Mouse (Mus musculus): ENCODE results near the gene Papln. TPM values are rescaled to one million over a fixed set of nuclear protein-coding genes. Genes with fewer than 3 reads are reported as not detected.

Gene Papln
- total and polyA plus RNA-seq, 3 experiments, result 0.04 to 0.07 TPM; not detected in 1

GRCm38 (mm10) chr12:83789781-83790140, 26.3 kb downstream of the Papln start:
- H3K27me3 ChIP-seq (ENCODE audit: control insufficient read depth in 1 of 2, insufficient read depth in 2 of 2, low read length in 2 of 2), result no peaks in the 10 kb centered on the region
- no peaks in the 10 kb centered on the region; a peak in 1 of 4 replicates for H3K36me3 ChIP-seq (ENCODE audit: control insufficient read depth in 1 of 2, insufficient read depth in 2 of 2, low read length in 2 of 2)
- no peaks in the 10 kb centered on the region for H3K9me3 ChIP-seq (replicated peaks; ENCODE audit: insufficient read depth, low read length)
- H3K9ac ChIP-seq (ENCODE audit: control insufficient read depth, low read depth, low read length, poor library complexity, severe bottlenecking), result no peak overlapping the region
- no peaks in the 10 kb centered on the region for H3K4me1 ChIP-seq (ENCODE audit: control insufficient read depth in 1 of 2, insufficient read depth in 2 of 2, low read length in 2 of 2)
- H3K4me3 ChIP-seq (ENCODE audit: control insufficient read depth in 1 of 2, insufficient read depth in 1 of 2, low read depth in 2 of 2, low read length in 2 of 2), result no peak overlapping the region
- H3K79me2 ChIP-seq (ENCODE audit: control insufficient read depth, insufficient read depth, low read length, poor library complexity), result no peaks in the 10 kb centered on the region
- TF ChIP-seq TBP (IDR thresholded peaks at IDR 0.05; ENCODE audit: low read depth, low read length) (no peak), CTCF (IDR thresholded peaks at IDR 0.05 in 2 of 3, conservative IDR thresholded peaks at IDR 0.05 in 1 of 3; ENCODE audit: control insufficient read depth in 1 of 3, insufficient read depth in 1 of 3, low read depth in 2 of 3, low read length in 3 of 3, poor library complexity in 1 of 3, severe bottlenecking in 1 of 3) (no peak), MEF2A (IDR thresholded peaks at IDR 0.05; ENCODE audit: extremely low read depth, insufficient replicate concordance, low read depth, low read length, poor library complexity, severe bottlenecking) (no peak), MAX (IDR thresholded peaks at IDR 0.05; ENCODE audit: low read length) (no peak), MYB (IDR thresholded peaks at IDR 0.05; ENCODE audit: low read depth, low read length) (no peak), GABPA (IDR thresholded peaks at IDR 0.05; ENCODE audit: low read depth, low read length) (no peak), USF1 (IDR thresholded peaks at IDR 0.05; ENCODE audit: low read depth, low read length) (no peak), ZNF384 (IDR thresholded peaks at IDR 0.05; ENCODE audit: low read depth, low read length) (no peak), POLR2AphosphoS2 (IDR thresholded peaks at IDR 0.05; ENCODE audit: low read length) (no peak), UBTF (IDR thresholded peaks at IDR 0.05; ENCODE audit: borderline replicate concordance, insufficient read depth, low read depth, low read length) (no peak), MXI1 (IDR thresholded peaks at IDR 0.05; ENCODE audit: low read depth, low read length) (no peak)
- DNase-seq (ENCODE audit: low read depth, low spot score), result no peak
- H3K27ac ChIP-seq (ENCODE audit: control insufficient read depth, low read depth, low read length), result no peak overlapping the region

GRCm38 (mm10) chr12:83790749-83791148, 27.3 kb downstream of the Papln start:
- Histone ChIP-seq H3K4me3 (ENCODE audit: control insufficient read depth in 1 of 2, insufficient read depth in 1 of 2, low read depth in 2 of 2, low read length in 2 of 2) (no peak overlapping the region), H3K79me2 (ENCODE audit: control insufficient read depth, insufficient read depth, low read length, poor library complexity) (no peaks in the 10 kb centered on the region), H3K27ac (ENCODE audit: control insufficient read depth, low read depth, low read length) (no peak overlapping the region), H3K4me1 (ENCODE audit: control insufficient read depth in 1 of 2, insufficient read depth in 2 of 2, low read length in 2 of 2) (no peaks in the 10 kb centered on the region), H3K36me3 (ENCODE audit: control insufficient read depth in 1 of 2, insufficient read depth in 2 of 2, low read length in 2 of 2) (no peaks in the 10 kb centered on the region; a peak in 1 of 4 replicates), H3K9me3 (replicated peaks; ENCODE audit: insufficient read depth, low read length) (no peaks in the 10 kb centered on the region), H3K9ac (ENCODE audit: control insufficient read depth, low read depth, low read length, poor library complexity, severe bottlenecking) (no peak overlapping the region), H3K27me3 (ENCODE audit: control insufficient read depth in 1 of 2, insufficient read depth in 2 of 2, low read length in 2 of 2) (no peaks in the 10 kb centered on the region)
- DNase-seq (ENCODE audit: low read depth, low spot score), result no peak
- no peak for TF ChIP-seq RCOR1 (IDR thresholded peaks at IDR 0.05; ENCODE audit: low read depth, low read length)
- TF ChIP-seq MAFK (IDR thresholded peaks at IDR 0.05; ENCODE audit: borderline replicate concordance, low read depth, low read length), result no peak
- no peak for TF ChIP-seq MYB (IDR thresholded peaks at IDR 0.05; ENCODE audit: low read depth, low read length)
- TF ChIP-seq ZNF384 (IDR thresholded peaks at IDR 0.05; ENCODE audit: low read depth, low read length), result no peak
- no peak for TF ChIP-seq E2F4 (IDR thresholded peaks at IDR 0.05; ENCODE audit: borderline replicate concordance, low read depth, low read length)
- TF ChIP-seq ELF1 (IDR thresholded peaks at IDR 0.05; ENCODE audit: low read depth, low read length), result no peak
- no peak for TF ChIP-seq POLR2AphosphoS2 (IDR thresholded peaks at IDR 0.05; ENCODE audit: low read length)
- no peak for TF ChIP-seq MAZ (IDR thresholded peaks at IDR 0.05; ENCODE audit: low read depth, low read length)
- TF ChIP-seq ZC3H11A (IDR thresholded peaks at IDR 0.05; ENCODE audit: low read depth, low read length), result no peak
- no peak for TF ChIP-seq UBTF (IDR thresholded peaks at IDR 0.05; ENCODE audit: borderline replicate concordance, insufficient read depth, low read depth, low read length)

All from MEL (cell line).